Mouse (Mus musculus): ENCODE data around the gene Rnf19b. TPM values are rescaled to one million over a fixed set of nuclear protein-coding genes. Genes with fewer than 3 reads are reported as not detected.

Gene Rnf19b
- polyA plus RNA-seq, 1 experiment from 2014 or later, result 4.8 TPM

Other genes with a start within 250 kb of the Rnf19b start
- gene Trim62, start 174.7 kb upstream of the Rnf19b start, polyA plus RNA-seq (2015; fragmentation: Nextera tagmentation; extraction: Ambion mirVana), result 0.18 and 0.20 TPM in 2 replicates
- gene Azin2, start 95.8 kb upstream of the Rnf19b start, polyA plus RNA-seq (2015; fragmentation: Nextera tagmentation; extraction: Ambion mirVana), result 0.71 and 0.77 TPM in 2 replicates
- 119 and 121 TPM in 2 replicates for gene Ak2, start 66.3 kb upstream of the Rnf19b start, polyA plus RNA-seq (2015; fragmentation: Nextera tagmentation; extraction: Ambion mirVana)
- 1.2 and 1.9 TPM in 2 replicates for gene Tmem54, start 47.3 kb downstream of the Rnf19b start, polyA plus RNA-seq (2015; fragmentation: Nextera tagmentation; extraction: Ambion mirVana)
- 0.31 and 0.66 TPM in 2 replicates for gene Hpca, start 63.8 kb downstream of the Rnf19b start, polyA plus RNA-seq (2015; fragmentation: Nextera tagmentation; extraction: Ambion mirVana)
- gene Fndc5, start 78.7 kb downstream of the Rnf19b start, polyA plus RNA-seq (2015; fragmentation: Nextera tagmentation; extraction: Ambion mirVana), result 1.0 and 1.1 TPM in 2 replicates
- 6.0 and 6.6 TPM in 2 replicates for gene S100pbp, start 131.5 kb downstream of the Rnf19b start, polyA plus RNA-seq (2015; fragmentation: Nextera tagmentation; extraction: Ambion mirVana)
- gene Yars, start 131.5 kb downstream of the Rnf19b start, polyA plus RNA-seq (2015; fragmentation: Nextera tagmentation; extraction: Ambion mirVana), result 60.8 and 62.4 TPM in 2 replicates
- gene C77080, start 203.1 kb downstream of the Rnf19b start, polyA plus RNA-seq (2015; fragmentation: Nextera tagmentation; extraction: Ambion mirVana), result 1.1 and 1.6 TPM in 2 replicates
- gene Sync, start 229.3 kb downstream of the Rnf19b start, polyA plus RNA-seq (2015; fragmentation: Nextera tagmentation; extraction: Ambion mirVana), result 0.21 and 0.35 TPM in 2 replicates